Comparison of ENCODE assay signal across 12 mouse cellular contexts in the genomic region with DNA sequence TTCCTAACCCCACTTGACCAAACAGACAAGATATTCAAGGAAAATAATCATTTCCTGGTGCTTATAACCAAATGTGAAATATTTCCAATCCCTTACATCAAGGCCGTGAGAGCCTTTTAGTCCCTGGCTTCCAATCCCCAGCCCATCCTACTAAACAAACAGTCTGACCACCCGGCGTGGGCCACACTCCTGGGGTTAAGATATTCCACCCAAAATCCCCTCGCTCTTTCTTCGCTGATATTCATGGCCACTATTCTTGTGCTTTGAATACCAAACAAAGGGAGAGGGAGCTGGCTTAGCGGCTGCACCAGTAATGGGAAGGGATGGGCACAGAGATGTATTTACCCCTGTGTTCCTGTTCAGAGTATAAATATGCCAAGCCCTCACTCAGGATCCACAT.
"Had no signal": no experiment of that assay in that cellular context is flagged by ENCODE, and none has a peak within 500 bp of the region (broad histone marks: within the 10 kb centered on the region; RNA-seq: fewer than 3 reads in every experiment).

No protein-coding gene starts in this region.

- H3K9ac ChIP-seq: limb, embryonic 12.5 days; liver, embryonic 14.5 days; neural tube, embryonic 15.5 days had no signal

- H3K27ac ChIP-seq: kidney, postnatal 0 days; limb, embryonic 12.5 days; liver, embryonic 14.5 days; neural tube, embryonic 15.5 days had no signal

- H3K4me2 ChIP-seq: limb, embryonic 12.5 days; neural tube, embryonic 15.5 days had no signal

- H3K4me3 ChIP-seq: limb, embryonic 12.5 days; neural tube, embryonic 15.5 days had no signal

- DNase-seq: kidney, adult 11 months; kidney, adult 9 months; kidney, postnatal 36 days; layer of hippocampus, adult 9-11 months; lung, adult 18-20 months; right cerebral cortex, adult 18-20 months; right cerebral cortex, postnatal 25 days; thymus, postnatal 36 days had no signal

- H3K36me3 ChIP-seq: limb, embryonic 12.5 days; neural tube, embryonic 15.5 days had no signal

- H3K9me3 ChIP-seq: limb, embryonic 12.5 days; neural tube, embryonic 15.5 days had no signal
